Mouse (Mus musculus): ENCODE data around the gene Bdkrb2.

DNA sequence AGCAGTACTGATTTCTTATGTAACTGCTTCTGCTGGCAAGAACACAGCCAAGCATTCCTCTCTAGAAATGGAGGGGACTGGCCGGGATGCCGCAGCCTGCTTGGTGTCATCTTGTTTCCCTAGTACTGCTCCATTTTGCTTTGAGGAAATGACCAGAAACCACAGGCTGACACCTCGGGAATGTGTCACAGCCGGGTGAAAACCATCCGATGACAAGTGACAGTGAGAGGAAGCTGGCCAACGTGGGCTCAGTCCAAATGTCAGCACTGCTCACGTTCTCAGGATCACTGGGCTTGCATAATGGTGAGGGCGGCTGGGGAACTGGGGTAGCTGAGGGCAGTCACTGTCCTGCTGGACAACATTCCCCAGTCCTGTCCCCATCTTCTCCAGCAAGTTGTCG, 33.5 kb upstream of the Bdkrb2 start:
- TF ChIP-seq CTCF (IDR thresholded peaks at IDR 0.05; ENCODE audit: low read depth) (no peak), EP300 (IDR thresholded peaks at IDR 0.05; ENCODE audit: low read depth) (no peak)

Measured in heart, postnatal 0 days (tissue).